Mouse (Mus musculus): ENCODE results near the gene Gltp.

DNA sequence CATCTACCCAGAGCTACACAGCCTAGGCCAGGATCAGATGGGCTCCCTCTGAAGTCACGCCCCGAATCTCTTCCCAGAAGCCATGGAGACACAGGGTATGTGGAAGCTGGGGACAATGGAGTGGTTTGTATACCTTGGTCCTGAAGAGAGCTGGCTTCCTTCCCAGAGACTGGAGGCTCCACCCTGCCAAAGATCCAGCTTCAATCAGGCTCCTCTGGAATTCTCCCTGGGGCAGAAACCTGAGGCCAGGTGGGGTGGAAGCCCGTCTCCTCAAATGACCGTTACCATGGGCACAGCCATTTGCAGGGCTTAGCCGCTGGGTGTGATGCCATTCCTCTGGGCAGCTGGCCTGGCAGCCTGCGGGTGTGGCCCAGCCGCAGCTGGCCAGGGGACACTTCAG is 26.0 kb downstream of the Gltp start:
- no peak for TF ChIP-seq POLR2A (IDR thresholded peaks at IDR 0.05; ENCODE audit: insufficient read depth, low read length)
- TF ChIP-seq CTCF (IDR thresholded peaks at IDR 0.05; ENCODE audit: low read depth, low read length), result no peak
- peak; percentile 76; the same call in 1 of the 2 replicates for TF ChIP-seq EP300 (IDR thresholded peaks at IDR 0.05; ENCODE audit: insufficient read depth, low read depth, low read length)
